Mouse (Mus musculus) midbrain, embryonic 14.5 days (tissue): Measurements from ENCODE around the gene Pdcd4. TPM values are rescaled to one million over a fixed set of nuclear protein-coding genes. Genes with fewer than 3 reads are reported as not detected.

Experiments used
- ATAC-seq: fragments of 200-750 bp; cut with Nextera tagmentation; 2 replicates; pipeline ENCODE4 v1.8.0; 2017; ENCODE audit warnings: moderate number of reproducible peaks, moderate library complexity; ENCODE audit not compliant: low FRiP score, low TSS enrichment
- DNase-seq: peaks from one replicate; pipeline ENCODE4 v3.0.0-alpha.2; 2015
- H3K27ac ChIP-seq: fragments of 300-500 bp; sonication (generic); replicated peaks from 2 replicates; pipeline ENCODE4 v1.5.1; 2014; ENCODE audit warnings: mild to moderate bottlenecking, low read depth, low read length, moderate library complexity
- H3K27me3 ChIP-seq: fragments of 300-500 bp; sonication (generic); 2 replicates; pipeline ENCODE4 v1.6.1; 2014; ENCODE audit warnings: low read length, control low read depth, mixed read lengths; ENCODE audit not compliant: control insufficient read depth, insufficient read depth
- H3K36me3 ChIP-seq: fragments of 300-500 bp; sonication (generic); 2 replicates; pipeline ENCODE4 v1.6.1; 2014; ENCODE audit warnings: low read length, control low read depth; ENCODE audit not compliant: control insufficient read depth, insufficient read depth
- H3K4me1 ChIP-seq: fragments of 300-500 bp; sonication (generic); 2 replicates; pipeline ENCODE4 v1.6.1; 2014; ENCODE audit warnings: mild to moderate bottlenecking, antibody characterized with exemption, low read length, control low read depth; ENCODE audit not compliant: control insufficient read depth, insufficient read depth
- H3K4me2 ChIP-seq: fragments of 300-500 bp; sonication (generic); 2 replicates; pipeline ENCODE4 v1.6.1; 2014; ENCODE audit warnings: mild to moderate bottlenecking, low read length, moderate library complexity
- H3K4me3 ChIP-seq: fragments of 300-500 bp; sonication (generic); replicated peaks from 2 replicates; pipeline ENCODE4 v1.5.1; 2014; ENCODE audit warnings: low read depth, low read length
- H3K9ac ChIP-seq: fragments of 300-500 bp; sonication (generic); replicated peaks from 2 replicates; pipeline ENCODE4 v1.6.1; 2014; ENCODE audit warnings: mild to moderate bottlenecking, low read length, moderate library complexity
- H3K9me3 ChIP-seq: fragments of 300-500 bp; sonication (generic); 2 replicates; pipeline ENCODE4 v1.6.1; 2016; ENCODE audit warnings: low read length, control low read depth, mixed read lengths; ENCODE audit not compliant: control insufficient read depth
- WGBS: fragments of 180-500 bp; shearing (Covaris S2); extraction: QIAGEN DNeasy Blood & Tissue Kit; methylation state at CpG from one replicate; pipeline ENCODE4 v1.1.7; 2014; 5-methylcytosine and 5-hydroxymethylcytosine counted together
- polyA plus RNA-seq: library from polyadenylated mRNA; unstranded; fragments of >200 nt; fragmentation: Nextera tagmentation; extraction: Ambion mirVana; gene quantifications from 2 replicates; pipeline ENCODE4 v1.2.1, GENCODE M21; 2014

Pdcd4 gene
- polyA plus RNA-seq, 1 experiment from 2014 or later: 73.9 TPM

GRCm38 (mm10) chr19:53868796-53869195 lies 23.2 kb upstream of the Pdcd4 start:
- ATAC-seq: no peak
- Histone ChIP-seq H3K4me3 (no peak overlapping the region), H3K36me3 (no peaks in the 10 kb centered on the region), H3K9me3 (no peaks in the 10 kb centered on the region), H3K27ac (no peak overlapping the region), H3K4me1 (no peaks in the 10 kb centered on the region), H3K4me2 (no peak overlapping the region), H3K27me3 (no peaks in the 10 kb centered on the region), H3K9ac (no peak overlapping the region)
- no peak for DNase-seq
- 89% methylated on average over 1 of the region's 1 CpGs for WGBS

- DNase-seq: no peak
- Histone ChIP-seq H3K27me3 (no peaks in the 10 kb centered on the region), H3K4me3 (no peak overlapping the region), H3K36me3 (no peaks in the 10 kb centered on the region), H3K9ac (no peak overlapping the region), H3K9me3 (no peaks in the 10 kb centered on the region), H3K27ac (no peak overlapping the region), H3K4me1 (peaks cover 4% of the 10 kb centered on the region; the same call in 1 of the 2 replicates), H3K4me2 (no peak overlapping the region)
- 75% methylated on average over 4 of the region's 4 CpGs for WGBS
- no peak for ATAC-seq
These were observed 22.3 kb upstream of the Pdcd4 start for GRCm38 (mm10) chr19:53869427-53870385.

- peaks cover 6% of the 10 kb centered on the region; the same call in 1 of the 2 replicates for H3K4me1 ChIP-seq
- WGBS: 47% methylated on average over 2 of the region's 2 CpGs
- H3K4me3 ChIP-seq: no peak overlapping the region
- no peaks in the 10 kb centered on the region for H3K27me3 ChIP-seq
- DNase-seq (no peak), ATAC-seq (no peak)
- no peaks in the 10 kb centered on the region for H3K9me3 ChIP-seq
- H3K4me2 ChIP-seq: no peak overlapping the region
- no peak overlapping the region for H3K9ac ChIP-seq
- no peaks in the 10 kb centered on the region for H3K36me3 ChIP-seq
- no peak overlapping the region for H3K27ac ChIP-seq
These were observed 21.5 kb upstream of the Pdcd4 start for GRCm38 (mm10) chr19:53870568-53870967.

- Histone ChIP-seq H3K4me1 (peaks cover 12% of the 10 kb centered on the region; the same call in 1 of the 2 replicates), H3K4me2 (no peak overlapping the region), H3K36me3 (no peaks in the 10 kb centered on the region), H3K4me3 (no peak overlapping the region), H3K27ac (no peak overlapping the region), H3K27me3 (no peaks in the 10 kb centered on the region), H3K9ac (no peak overlapping the region), H3K9me3 (no peaks in the 10 kb centered on the region)
- WGBS: 88% methylated on average over 6 of the region's 6 CpGs
- ATAC-seq (no peak), DNase-seq (no peak)
These were observed 20.5 kb upstream of the Pdcd4 start for GRCm38 (mm10) chr19:53871502-53871901.

- WGBS: 87% methylated on average over 6 of the region's 6 CpGs
- H3K4me1 ChIP-seq: peaks cover 12% of the 10 kb centered on the region; the same call in 1 of the 2 replicates
- H3K9me3 ChIP-seq: no peaks in the 10 kb centered on the region
- H3K27ac ChIP-seq: no peak overlapping the region
- no peaks in the 10 kb centered on the region for H3K36me3 ChIP-seq
- ATAC-seq (no peak), DNase-seq (no peak)
- H3K4me3 ChIP-seq: no peak overlapping the region
- H3K4me2 ChIP-seq: no peak overlapping the region
- H3K9ac ChIP-seq: no peak overlapping the region
- H3K27me3 ChIP-seq: no peaks in the 10 kb centered on the region
These were observed 18.9 kb upstream of the Pdcd4 start for GRCm38 (mm10) chr19:53872994-53873713.

GRCm38 (mm10) chr19:53875246-53875645 lies 16.8 kb upstream of the Pdcd4 start:
- Histone ChIP-seq H3K9me3 (no peaks in the 10 kb centered on the region), H3K4me2 (no peak overlapping the region), H3K4me3 (no peak overlapping the region), H3K27me3 (no peaks in the 10 kb centered on the region), H3K36me3 (no peaks in the 10 kb centered on the region), H3K4me1 (peaks cover 12% of the 10 kb centered on the region; the same call in 1 of the 2 replicates), H3K27ac (peak overlapping the region; percentile 53; the same call in 1 of the 2 replicates), H3K9ac (no peak overlapping the region)
- DNase-seq (peak; percentile 63), ATAC-seq (no peak)
- 26% methylated on average over 6 of the region's 6 CpGs for WGBS

- DNase-seq: no peak
- Histone ChIP-seq H3K36me3 (no peaks in the 10 kb centered on the region), H3K27ac (no peak overlapping the region), H3K4me3 (no peak overlapping the region), H3K4me2 (no peak overlapping the region), H3K9me3 (no peaks in the 10 kb centered on the region), H3K27me3 (no peaks in the 10 kb centered on the region), H3K9ac (no peak overlapping the region), H3K4me1 (peaks cover 12% of the 10 kb centered on the region; the same call in 1 of the 2 replicates)
- ATAC-seq: no peak
- WGBS: 58% methylated on average over 1 of the region's 1 CpGs
These were observed 14.3 kb upstream of the Pdcd4 start for GRCm38 (mm10) chr19:53877779-53878178.

- Histone ChIP-seq H3K4me2 (no peak overlapping the region), H3K36me3 (no peaks in the 10 kb centered on the region), H3K27ac (no peak overlapping the region), H3K4me3 (no peak overlapping the region), H3K9ac (no peak overlapping the region), H3K27me3 (no peaks in the 10 kb centered on the region), H3K4me1 (peaks cover 5% of the 10 kb centered on the region; the same call in 1 of the 2 replicates), H3K9me3 (no peaks in the 10 kb centered on the region)
- WGBS: 81% methylated on average over 1 of the region's 1 CpGs
- DNase-seq: no peak
- ATAC-seq: no peak
These were observed 11.6 kb upstream of the Pdcd4 start for GRCm38 (mm10) chr19:53880460-53880859.
